Mouse (Mus musculus): ENCODE results near the gene Mttp.

DNA sequence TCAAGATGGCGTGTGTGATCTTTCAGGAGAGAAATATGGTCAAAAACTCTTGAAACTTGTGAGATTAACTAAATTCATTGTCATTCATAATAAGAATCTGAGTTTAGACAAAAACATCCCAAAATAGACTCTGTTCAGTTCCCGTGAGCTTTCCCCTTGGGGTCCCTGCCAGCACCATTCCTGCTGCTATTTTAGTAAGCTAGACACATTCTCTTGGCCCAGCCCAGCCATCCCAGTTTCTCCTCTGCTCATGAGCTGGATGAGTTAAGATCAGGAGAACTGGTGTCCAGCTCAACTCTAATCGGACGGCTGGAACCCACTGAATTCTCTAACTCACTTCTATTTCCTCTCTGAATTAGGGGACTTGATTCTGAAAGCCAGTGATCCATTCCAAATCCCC is 27.9 kb downstream of the Mttp start:
- TF ChIP-seq CTCF (IDR thresholded peaks at IDR 0.05; ENCODE audit: borderline replicate concordance, insufficient read depth, low read depth, low read length) (no peak), POLR2A (IDR thresholded peaks at IDR 0.05; ENCODE audit: borderline replicate concordance, insufficient read depth, low read length) (no peak)
